Mouse (Mus musculus) ES-E14 (cell line): ENCODE measurements around the gene Cadm2. TPM values are rescaled to one million over a fixed set of nuclear protein-coding genes. Genes with fewer than 3 reads are reported as not detected.

ENCODE experiments used
- DNase-seq: peaks from one replicate; pipeline ENCODE4 v3.0.0-alpha.2; 2013; ENCODE audit warnings: low read depth, low spot score
- H3K27ac ChIP-seq: 2 replicates; pipeline ENCODE4 v1.5.1; 2012; ENCODE audit warnings: low read depth, mild to moderate bottlenecking, low read length, moderate library complexity, mixed read lengths; ENCODE audit not compliant: poor library complexity, insufficient read depth, severe bottlenecking
- H3K36me3 ChIP-seq: 2 replicates; pipeline ENCODE4 v1.6.1; 2012; ENCODE audit warnings: mild to moderate bottlenecking, low read length, moderate library complexity, mixed read lengths; ENCODE audit not compliant: control insufficient read depth, poor library complexity, insufficient read depth, severe bottlenecking
- H3K4me1 ChIP-seq, 2 experiments: fragments of 150-350 bp in 1 of 2; sonication (generic) in 1 of 2; 2 replicates each; pipeline ENCODE4 v1.6.1; 2012; ENCODE audit warnings: low read length in 2 of 2, mild to moderate bottlenecking in 1 of 2, mixed read lengths in 1 of 2; ENCODE audit not compliant: control insufficient read depth in 2 of 2, insufficient read depth in 2 of 2, poor library complexity in 1 of 2
- H3K4me3 ChIP-seq, 2 experiments: fragments of 150-350 bp in 1 of 2; sonication (generic) in 1 of 2; 2 replicates each; pipeline ENCODE4 v1.5.1; 2012; ENCODE audit warnings: low read length in 2 of 2, low read depth in 1 of 2, mild to moderate bottlenecking in 1 of 2, mixed read lengths in 1 of 2; ENCODE audit not compliant: insufficient read depth in 1 of 2, poor library complexity in 1 of 2, severe bottlenecking in 1 of 2
- H3K9ac ChIP-seq: 2 replicates; pipeline ENCODE4 v1.6.1; 2012; ENCODE audit warnings: low read depth, mild to moderate bottlenecking, low read length, mixed read lengths; ENCODE audit not compliant: poor library complexity, insufficient read depth, severe bottlenecking
- H3K9me3 ChIP-seq: fragments of 150-350 bp; sonication (generic); 2 replicates; pipeline ENCODE4 v1.6.1; 2012; ENCODE audit warnings: low read depth, mild to moderate bottlenecking, low read length; ENCODE audit not compliant: control insufficient read depth, insufficient read depth
- CHD2 ChIP-seq: IDR thresholded peaks from 2 replicates; pipeline ENCODE4 v1.6.1; 2014; ENCODE audit warnings: mild to moderate bottlenecking, low read depth, low read length, inconsistent platforms
- HCFC1 ChIP-seq: IDR thresholded peaks from 2 replicates; pipeline ENCODE4 v1.6.1; 2012; ENCODE audit warnings: low read length, inconsistent platforms, borderline replicate concordance; ENCODE audit not compliant: insufficient read depth
- MAFK ChIP-seq: IDR thresholded peaks from 2 replicates; pipeline ENCODE4 v1.6.1; 2014; ENCODE audit warnings: mild to moderate bottlenecking, low read depth, low read length, inconsistent platforms; ENCODE audit not compliant: insufficient read depth
- ZC3H11A ChIP-seq: IDR thresholded peaks from 2 replicates; pipeline ENCODE4 v1.6.1; 2012; ENCODE audit warnings: low read depth, mild to moderate bottlenecking, inconsistent platforms, low read length, borderline replicate concordance
- ZNF384 ChIP-seq: IDR thresholded peaks from 2 replicates; pipeline ENCODE4 v1.6.1; 2012; ENCODE audit warnings: low read depth, low read length, inconsistent platforms
- in situ Hi-C, 2 experiments: fragments of 600-800 bp; cut with MboI; formaldehyde crosslinking; loops; one replicate each; pipeline ENCODE4 v1.15.1; 2025; ENCODE audit warnings: low sequenced_read_pairs in 2 of 2, inconsistent platforms in 1 of 2; ENCODE audit not compliant: unreplicated experiment in 2 of 2
- total RNA-seq: library from RNA; depleted of rRNA; stranded (reverse); fragments of 300-350 nt; gene quantifications from 2 replicates; pipeline ENCODE4 v1.2.3, GENCODE M21; 2012

Cadm2 gene
- total RNA-seq, 1 experiment = 0.09 TPM

DNA sequence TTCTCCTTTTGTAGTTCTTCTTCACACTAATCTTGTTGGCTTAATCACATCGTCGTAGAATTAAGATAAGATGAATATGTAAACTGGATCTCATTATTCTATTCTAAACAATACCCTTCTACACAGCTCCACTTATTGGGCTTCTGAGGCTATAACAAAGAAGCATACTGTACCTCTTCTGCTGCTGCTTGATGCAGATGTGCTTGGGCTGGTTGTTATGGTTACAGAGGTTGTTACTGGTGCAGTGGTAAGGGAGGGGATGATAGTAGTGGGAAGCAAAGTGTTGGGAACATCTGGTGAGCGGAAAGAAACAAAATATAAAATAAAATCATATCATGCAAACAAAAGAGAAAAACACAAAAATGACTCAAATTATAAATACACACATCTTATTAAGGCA, 889.5 kb downstream of the Cadm2 start:
- Histone ChIP-seq H3K9ac (no peak overlapping the region), H3K4me3 (no peak overlapping the region), H3K4me1 (no peaks in the 10 kb centered on the region), H3K27ac (no peak overlapping the region), H3K36me3 (no peaks in the 10 kb centered on the region), H3K9me3 (no peaks in the 10 kb centered on the region)
- TF ChIP-seq MAFK = no peak
- TF ChIP-seq CHD2 = no peak
- no peak for TF ChIP-seq ZC3H11A
- in situ Hi-C loops = no loop called here
- DNase-seq = no peak

DNA sequence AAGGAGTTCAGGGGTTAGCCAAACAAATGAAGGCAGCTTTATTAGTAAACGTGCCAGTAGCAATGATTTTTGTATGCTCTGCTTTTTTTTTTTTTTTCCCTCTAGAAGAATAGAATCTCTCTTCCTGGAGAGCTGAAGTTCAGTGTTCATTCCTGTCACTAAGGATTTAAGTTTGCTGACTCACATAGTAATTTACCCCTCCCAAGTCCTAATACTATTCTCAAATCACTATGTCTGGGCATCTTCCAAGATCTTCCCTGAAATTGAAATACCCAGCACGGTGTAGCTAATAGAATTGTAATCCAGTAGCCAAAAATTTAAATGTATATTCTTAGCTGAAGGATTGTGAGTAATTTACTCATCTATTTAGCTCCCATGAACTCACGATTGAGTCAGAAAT, 914.2 kb downstream of the Cadm2 start:
- H3K4me3 ChIP-seq = no peak overlapping the region
- DNase-seq = no peak
- no peaks in the 10 kb centered on the region for H3K4me1 ChIP-seq
- TF ChIP-seq ZNF384 (no peak), ZC3H11A (no peak), MAFK (no peak), CHD2 (no peak), HCFC1 (no peak)
- in situ Hi-C loops = no loop called here
- no peaks in the 10 kb centered on the region for H3K9me3 ChIP-seq
- H3K27ac ChIP-seq = no peak overlapping the region
- H3K9ac ChIP-seq = no peak overlapping the region
- no peaks in the 10 kb centered on the region for H3K36me3 ChIP-seq

DNA sequence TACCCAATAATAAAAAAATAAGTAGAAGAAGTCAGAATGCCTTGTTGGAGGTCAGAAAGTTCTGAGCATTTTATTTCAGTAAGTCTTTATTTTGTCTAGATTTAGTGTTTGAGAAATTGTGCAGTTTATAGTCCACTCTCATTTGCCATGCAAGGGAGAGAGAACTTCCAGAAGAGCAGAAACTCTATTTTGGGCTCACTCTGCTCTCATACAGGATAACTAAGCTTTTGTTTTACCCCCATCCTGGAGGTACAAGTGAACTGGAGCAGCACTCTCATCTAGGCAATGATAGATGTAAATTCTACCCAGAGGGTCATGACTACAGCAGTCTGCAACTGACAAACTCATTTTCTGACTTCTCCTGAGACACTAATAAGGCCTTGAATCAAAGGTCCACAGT, 925.9 kb downstream of the Cadm2 start:
- Histone ChIP-seq H3K9me3 (no peaks in the 10 kb centered on the region), H3K4me3 (no peak overlapping the region), H3K4me1 (no peaks in the 10 kb centered on the region), H3K9ac (no peak overlapping the region), H3K27ac (no peak overlapping the region), H3K36me3 (no peaks in the 10 kb centered on the region)
- TF ChIP-seq ZNF384 (no peak), CHD2 (no peak)
- in situ Hi-C loops = no loop called here
- no peak for DNase-seq

DNA sequence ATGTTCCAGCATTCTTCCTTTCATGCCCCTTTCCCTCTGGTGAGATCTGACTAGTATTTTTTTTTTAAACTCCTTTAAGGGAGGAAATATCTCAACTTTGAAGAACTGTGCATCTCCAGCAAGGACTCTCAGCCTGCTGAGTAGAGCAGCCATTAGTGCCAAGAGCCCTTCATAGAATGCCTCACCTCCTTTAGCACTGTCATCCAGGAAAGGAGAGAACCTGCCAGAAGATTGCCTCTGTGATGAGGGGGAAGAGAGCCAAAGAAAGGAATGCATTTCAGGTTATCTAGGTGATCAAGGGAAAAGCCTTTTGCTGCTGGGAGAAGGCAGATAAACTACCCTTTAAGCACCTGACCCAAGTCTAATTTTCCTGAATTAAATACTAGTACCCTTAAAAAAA, 943.5 kb downstream of the Cadm2 start:
- in situ Hi-C loops = no loop called here
- no peak for DNase-seq
- no peaks in the 10 kb centered on the region for H3K4me1 ChIP-seq
- H3K9ac ChIP-seq = no peak overlapping the region
- no peak for TF ChIP-seq HCFC1
- TF ChIP-seq ZNF384 = no peak
- TF ChIP-seq CHD2 = no peak
- TF ChIP-seq MAFK = no peak
- no peak for TF ChIP-seq ZC3H11A
- H3K9me3 ChIP-seq = no peaks in the 10 kb centered on the region
- no peak overlapping the region for H3K27ac ChIP-seq
- no peaks in the 10 kb centered on the region for H3K36me3 ChIP-seq
- no peak overlapping the region for H3K4me3 ChIP-seq

DNA sequence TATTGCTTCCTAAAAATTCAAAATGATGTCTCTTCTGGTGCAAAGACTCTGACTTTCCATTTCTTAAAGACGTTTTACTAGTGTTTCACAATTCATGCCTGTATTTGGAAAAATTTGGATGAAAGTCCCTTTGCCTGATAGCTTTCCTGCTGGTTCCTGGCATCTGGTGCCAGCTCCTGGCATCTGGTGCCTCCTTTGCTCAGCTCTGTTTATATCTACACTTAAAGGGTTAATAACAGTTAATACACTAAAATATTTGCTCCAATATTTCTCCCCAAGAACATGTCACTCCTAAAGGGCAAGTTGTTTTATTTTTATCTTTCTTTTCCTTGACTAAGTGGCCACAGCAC, 969.7 kb downstream of the Cadm2 start:
- DNase-seq = no peak

More for the DNA sequence above, 969.7 kb downstream of the Cadm2 start:
- Histone ChIP-seq H3K9ac (no peak overlapping the region), H3K36me3 (no peaks in the 10 kb centered on the region), H3K9me3 (no peaks in the 10 kb centered on the region), H3K27ac (no peak overlapping the region), H3K4me1 (no peaks in the 10 kb centered on the region), H3K4me3 (no peak overlapping the region)
- in situ Hi-C loops = no loop called here
- TF ChIP-seq CHD2 (no peak), ZC3H11A (no peak), MAFK (no peak)
